8 mouse cellular contexts compared by ENCODE assay signal in genomic region chr12:25095538-25095937, GRCm38 (mm10). TPM values are rescaled to one million over a fixed set of nuclear protein-coding genes. Genes with fewer than 3 reads are reported as not detected.
DNase-seq lines count a peak whose midpoint lies in the region; ATAC-seq and TF ChIP-seq lines count a peak whose summit lies in the region.

No protein-coding gene starts in this region.

- intact Hi-C loops in heart, postnatal 14 days (cut with DNase I): loop anchor here (5.0 to 10.0 kb wide), 3 partner anchors 67 to 979 kb away; no protein-coding TSS in a partner anchor

- peak overlapping the region; percentile 64 for H3K4me2 ChIP-seq in CH12.LX (ENCODE audit: insufficient read depth, low read depth, poor library complexity, severe bottlenecking)
- peak overlapping the region; percentile 97 for H3K4me2 ChIP-seq in forebrain, embryonic 14.5 days (ENCODE audit: low read length)
- H3K4me2 ChIP-seq in liver, embryonic 15.5 days: peak overlapping the region; percentile 74

- H3K9ac ChIP-seq in CH12.LX (ENCODE audit: insufficient read depth, low read depth): peak overlapping the region; percentile 46; the same call in 1 of the 2 replicates
- peak overlapping the region; percentile 80 for H3K9ac ChIP-seq in forebrain, embryonic 14.5 days (ENCODE audit: low read length)
- peak overlapping the region; percentile 54 for H3K9ac ChIP-seq in liver, embryonic 15.5 days

- TF ChIP-seq EP300 in CH12.LX (IDR thresholded peaks at IDR 0.05; ENCODE audit: low read length): no peak

- peak overlapping the region; percentile 98 for H3K27ac ChIP-seq in heart, embryonic 10.5 days
- H3K27ac ChIP-seq in CH12.LX (ENCODE audit: insufficient read depth, low read depth): no peak overlapping the region
- H3K27ac ChIP-seq in forebrain, embryonic 14.5 days (ENCODE audit: low read depth, low read length): peak overlapping the region; percentile 72; the same call in 1 of the 2 replicates
- peak overlapping the region; percentile 51 for H3K27ac ChIP-seq in liver, embryonic 15.5 days (replicated peaks)

- WGBS in heart, embryonic 10.5 days: under 1% methylated on average over 19 of the region's 19 CpGs
- under 1% methylated on average over 19 of the region's 19 CpGs for WGBS in forebrain, embryonic 14.5 days
- under 1% methylated on average over 19 of the region's 19 CpGs for WGBS in liver, embryonic 15.5 days (ENCODE audit: insufficient replicate concordance)

- H3K36me3 ChIP-seq in heart, embryonic 10.5 days: peaks cover 2% of the 10 kb centered on the region; the same call in 1 of the 2 replicates
- H3K36me3 ChIP-seq in CH12.LX (replicated peaks in 1 of 2; ENCODE audit: control insufficient read depth in 1 of 2, insufficient read depth in 1 of 2, low read length in 1 of 2): no peaks in the 10 kb centered on the region
- H3K36me3 ChIP-seq in forebrain, embryonic 14.5 days (ENCODE audit: control insufficient read depth, insufficient read depth, low read length): no peaks in the 10 kb centered on the region
- no peaks in the 10 kb centered on the region for H3K36me3 ChIP-seq in liver, embryonic 15.5 days (replicated peaks)

- in situ Hi-C loops in CH12.LX (cut with MboI; ENCODE audit: low pct_ligation_motif_present, low pct_unique_long_range_greater_than_20kb, low sequenced_read_pairs): loop anchor here (10.0 to 25.0 kb wide), 5 partner anchors 319 to 1192 kb away; no protein-coding TSS in a partner anchor

- DNase-seq in heart, embryonic 10.5 days (ENCODE audit: low spot score): no peak
- no peak for DNase-seq in heart, postnatal 14 days
- DNase-seq in CH12.LX (ENCODE audit: extremely low read depth): no peak
- no peak for DNase-seq in forebrain, embryonic 14.5 days (ENCODE audit: low spot score)
- DNase-seq in layer of hippocampus, adult 18-20 months (ENCODE audit: low spot score in 2 of 2): no peak
- DNase-seq in right cerebral cortex, adult 2 months (ENCODE audit: low spot score in 2 of 2): no peak
- no peak for DNase-seq in embryo, embryonic 10 days (ENCODE audit: low spot score)

- no peaks in the 10 kb centered on the region for H3K9me3 ChIP-seq in heart, embryonic 10.5 days
- H3K9me3 ChIP-seq in CH12.LX (replicated peaks; ENCODE audit: low read length): peaks cover under 1% of the 10 kb centered on the region
- H3K9me3 ChIP-seq in forebrain, embryonic 14.5 days (replicated peaks; ENCODE audit: control insufficient read depth, low read length): no peaks in the 10 kb centered on the region
- no peaks in the 10 kb centered on the region for H3K9me3 ChIP-seq in liver, embryonic 15.5 days (replicated peaks)

- H3K4me1 ChIP-seq in heart, embryonic 10.5 days: peaks cover 45% of the 10 kb centered on the region
- peaks cover 15 to 40% of the 10 kb centered on the region in 2 experiments for H3K4me1 ChIP-seq in CH12.LX (ENCODE audit: control insufficient read depth in 1 of 2, insufficient read depth in 2 of 2)
- peaks cover 25% of the 10 kb centered on the region for H3K4me1 ChIP-seq in forebrain, embryonic 14.5 days (ENCODE audit: control insufficient read depth, insufficient read depth, low read length)
- H3K4me1 ChIP-seq in liver, embryonic 15.5 days (replicated peaks): peaks cover 19% of the 10 kb centered on the region

- no peak for TF ChIP-seq POLR2A in CH12.LX (IDR thresholded peaks at IDR 0.05; ENCODE audit: low read depth, low read length)

- peak overlapping the region; percentile 70 for H3K4me3 ChIP-seq in heart, embryonic 10.5 days
- H3K4me3 ChIP-seq in CH12.LX (replicated peaks in 1 of 3; ENCODE audit: low read depth in 2 of 3, low read length in 2 of 3, poor library complexity in 1 of 3): peak overlapping the region; percentile 63 to 90 (median 74)
- peak overlapping the region; percentile 67 for H3K4me3 ChIP-seq in forebrain, embryonic 14.5 days (ENCODE audit: low read depth, low read length)
- H3K4me3 ChIP-seq in liver, embryonic 15.5 days (replicated peaks): peak overlapping the region; percentile 63

- no peak for TF ChIP-seq CTCF in CH12.LX (conservative IDR thresholded peaks at IDR 0.05 in 1 of 2, IDR thresholded peaks at IDR 0.05 in 1 of 2; ENCODE audit: low read depth in 2 of 2, low read length in 2 of 2)

- TF ChIP-seq RAD21 in CH12.LX (IDR thresholded peaks at IDR 0.05; ENCODE audit: low read depth, low read length): no peak

- no peaks in the 10 kb centered on the region for H3K79me2 ChIP-seq in CH12.LX (replicated peaks; ENCODE audit: control insufficient read depth, extremely low read depth, insufficient read depth, poor library complexity, severe bottlenecking)

- no peak; the same call in 1 of the 2 replicates for ATAC-seq in forebrain, embryonic 14.5 days
- ATAC-seq in liver, embryonic 15.5 days (ENCODE audit: insufficient read depth): no peak

- no peaks in the 10 kb centered on the region for H3K27me3 ChIP-seq in heart, embryonic 10.5 days (ENCODE audit: insufficient read depth, poor library complexity, severe bottlenecking)
- peaks cover 27% of the 10 kb centered on the region for H3K27me3 ChIP-seq in CH12.LX (replicated peaks)
- H3K27me3 ChIP-seq in forebrain, embryonic 14.5 days (replicated peaks; ENCODE audit: control insufficient read depth, insufficient read depth, low read length): no peaks in the 10 kb centered on the region
- peaks cover 87% of the 10 kb centered on the region for H3K27me3 ChIP-seq in liver, embryonic 15.5 days

- dilution Hi-C loops in CH12.LX (cut with MboI; ENCODE audit: extremely low pct_ligation_motif_present, extremely low pct_unique_long_range_greater_than_20kb, low sequenced_read_pairs): no loop called here

TF ChIP-seq in CH12.LX, 34 proteins besides CTCF, POLR2A, EP300 and RAD21:
- TF ChIP-seq ZNF384 (IDR thresholded peaks at IDR 0.05; ENCODE audit: low read depth, low read length): no peak
- no peak for TF ChIP-seq USF2 (conservative IDR thresholded peaks at IDR 0.05; ENCODE audit: low read depth, low read length)
- no peak for TF ChIP-seq MYC (IDR thresholded peaks at IDR 0.05; ENCODE audit: low read depth, low read length)
- TF ChIP-seq SIN3A (IDR thresholded peaks at IDR 0.05; ENCODE audit: low read length): peak; percentile 1; the same call in 1 of the 2 replicates
- TF ChIP-seq CHD2 (IDR thresholded peaks at IDR 0.05; ENCODE audit: low read length): no peak
TF ChIP-seq in CH12.LX: peak in this region for 1.

RNA-seq across cellular contexts. Expression of gene Id2, which starts 1.4 kb away (rescaled TPM):
- 390 and 444 TPM in 2 replicates for polyA plus RNA-seq in heart, embryonic 10.5 days (2016; fragmentation: Nextera tagmentation; extraction: Ambion mirVana)
- total RNA-seq in heart, postnatal 14 days (2021): 10 to 100 TPM; 13.6 to 14.6 TPM
- total RNA-seq in CH12.LX (2012; rRNA removed) (11.5 and 12.4 TPM in 2 replicates), CH12.LX (2014; rRNA removed) (38.0 and 42.9 TPM in 2 replicates)
- polyA plus RNA-seq in CH12.LX (2012; ENCODE audit: insufficient read length, low read depth): 13.7 and 14.2 TPM in 2 replicates
- 538 and 542 TPM in 2 replicates for polyA plus RNA-seq in forebrain, embryonic 14.5 days (2014; fragmentation: Nextera tagmentation; extraction: Ambion mirVana)
- 105 and 126 TPM in 2 replicates for polyA plus RNA-seq in liver, embryonic 15.5 days (2015; fragmentation: Nextera tagmentation; extraction: Ambion mirVana)
- 10 to 100 TPM; 84.9 to 98.6 TPM for total RNA-seq in layer of hippocampus, adult 18-20 months (2021)
